Mouse (Mus musculus): ENCODE results near the gene Lrch3. TPM values are rescaled to one million over a fixed set of nuclear protein-coding genes. Genes with fewer than 3 reads are reported as not detected.
A peak's percentile ranks its signal among the peaks of the same experiment; 100 is the strongest.

Lrch3 gene
- polyA plus RNA-seq, 1 experiment, result 56.7 TPM

DNA sequence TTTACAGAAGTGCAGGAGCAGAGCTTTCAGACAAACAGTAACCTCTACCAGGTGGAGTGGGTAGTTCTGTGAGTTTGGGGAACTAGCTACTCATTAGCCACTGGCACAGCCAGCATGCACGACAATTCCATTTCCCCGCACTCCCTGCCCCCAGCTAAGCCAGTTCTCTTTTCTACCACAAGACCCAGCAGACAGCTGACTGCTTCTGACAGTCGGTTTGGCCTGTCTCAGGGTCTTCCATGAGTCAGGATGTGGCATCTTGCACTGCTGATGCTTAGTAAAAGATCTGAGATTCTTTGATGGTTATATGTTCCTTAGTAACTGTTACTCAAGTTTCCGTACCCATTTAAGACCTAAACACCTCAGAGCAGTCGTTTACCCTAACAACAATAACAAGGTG lies 58.6 kb downstream of the Lrch3 start:
- 68% methylated on average over 5 of the region's 5 CpGs for WGBS
- Histone ChIP-seq H3K27ac (ENCODE audit: insufficient read depth, low read length) (no peak overlapping the region), H3K27me3 (ENCODE audit: control insufficient read depth, insufficient read depth, low read length) (no peaks in the 10 kb centered on the region), H3K4me3 (replicated peaks; ENCODE audit: insufficient read depth, low read depth, low read length) (no peak overlapping the region), H3K4me1 (ENCODE audit: control insufficient read depth, insufficient read depth, low read length) (no peaks in the 10 kb centered on the region)
- TF ChIP-seq CTCF (IDR thresholded peaks at IDR 0.05; ENCODE audit: borderline replicate concordance, insufficient read depth, low read depth, low read length) (no peak), POLR2A (IDR thresholded peaks at IDR 0.05; ENCODE audit: borderline replicate concordance, insufficient read depth, low read length) (no peak)
- DNase-seq, result no peak

DNA sequence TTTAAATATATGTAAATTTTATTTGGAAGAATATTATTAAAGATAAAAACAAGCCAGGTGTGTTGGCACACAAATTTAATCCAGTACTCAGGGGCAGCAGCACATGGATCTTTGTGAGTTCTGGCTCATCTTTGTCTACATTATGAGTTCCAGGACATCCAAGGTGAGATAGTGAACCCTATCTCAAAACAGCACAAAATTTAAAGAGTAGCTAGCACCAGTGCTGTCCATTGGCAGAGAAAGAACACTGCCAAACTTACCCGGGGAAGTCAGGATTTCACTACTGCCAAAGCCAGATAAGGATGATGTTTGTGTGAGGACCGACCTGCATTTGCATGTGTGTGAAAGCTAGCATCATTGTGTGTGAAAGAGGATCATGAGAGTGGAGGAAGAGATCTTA lies 59.1 kb downstream of the Lrch3 start:
- no peaks in the 10 kb centered on the region for H3K4me1 ChIP-seq (ENCODE audit: control insufficient read depth, insufficient read depth, low read length)
- no peak overlapping the region for H3K4me3 ChIP-seq (replicated peaks; ENCODE audit: insufficient read depth, low read depth, low read length)
- WGBS, result 64% methylated on average over 2 of the region's 2 CpGs
- H3K27me3 ChIP-seq (ENCODE audit: control insufficient read depth, insufficient read depth, low read length), result no peaks in the 10 kb centered on the region
- DNase-seq, result no peak
- no peak overlapping the region for H3K27ac ChIP-seq (ENCODE audit: insufficient read depth, low read length)
- no peak for TF ChIP-seq POLR2A (IDR thresholded peaks at IDR 0.05; ENCODE audit: borderline replicate concordance, insufficient read depth, low read length)
- TF ChIP-seq CTCF (IDR thresholded peaks at IDR 0.05; ENCODE audit: borderline replicate concordance, insufficient read depth, low read depth, low read length), result no peak

DNA sequence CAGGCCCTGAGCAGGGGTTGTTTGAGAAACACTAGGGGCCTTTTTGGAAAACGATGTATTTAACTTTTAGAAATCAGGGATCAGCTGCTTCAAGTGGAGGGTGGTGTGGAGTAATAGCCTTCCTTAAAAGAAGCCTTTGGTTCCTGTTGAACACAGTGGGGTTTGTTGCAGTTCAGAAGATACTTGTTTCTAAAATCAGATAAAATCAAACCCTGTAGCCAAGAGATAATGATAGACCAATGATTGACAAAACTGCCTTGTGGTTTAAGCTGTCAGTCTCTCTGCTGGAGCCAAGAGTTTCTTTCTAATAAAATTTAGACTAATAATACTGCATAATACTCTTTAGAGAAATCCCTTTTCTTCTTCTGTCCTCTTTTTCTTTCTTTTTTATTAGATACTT lies 66.3 kb downstream of the Lrch3 start:
- 79% methylated on average over 1 of the region's 1 CpGs for WGBS
- Histone ChIP-seq H3K27ac (ENCODE audit: insufficient read depth, low read length) (no peak overlapping the region), H3K27me3 (ENCODE audit: control insufficient read depth, insufficient read depth, low read length) (no peaks in the 10 kb centered on the region), H3K4me1 (ENCODE audit: control insufficient read depth, insufficient read depth, low read length) (no peaks in the 10 kb centered on the region), H3K4me3 (replicated peaks; ENCODE audit: insufficient read depth, low read depth, low read length) (no peak overlapping the region)
- TF ChIP-seq POLR2A (IDR thresholded peaks at IDR 0.05; ENCODE audit: borderline replicate concordance, insufficient read depth, low read length) (no peak), CTCF (IDR thresholded peaks at IDR 0.05; ENCODE audit: borderline replicate concordance, insufficient read depth, low read depth, low read length) (no peak)
- DNase-seq, result no peak

DNA sequence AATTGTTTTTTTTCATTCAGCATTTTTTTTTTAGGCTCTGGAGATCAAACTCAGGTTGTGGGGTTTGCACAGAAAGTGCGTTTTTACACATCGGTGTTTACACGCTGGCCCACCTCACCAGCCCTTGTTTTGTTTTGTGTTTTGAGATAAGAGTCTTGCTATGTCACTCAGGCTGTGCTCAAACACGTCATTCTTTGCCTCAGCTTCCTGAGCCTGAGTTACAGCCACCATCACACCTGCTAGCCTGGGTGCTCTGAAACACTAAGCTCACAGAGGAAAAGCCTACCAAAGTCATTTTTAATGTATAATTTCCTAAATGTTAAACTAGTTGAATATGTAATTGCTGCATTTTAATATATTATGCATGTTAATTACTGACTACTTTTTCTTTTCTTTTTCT lies 67.5 kb downstream of the Lrch3 start:
- H3K27me3 ChIP-seq (ENCODE audit: control insufficient read depth, insufficient read depth, low read length), result no peaks in the 10 kb centered on the region
- TF ChIP-seq POLR2A (IDR thresholded peaks at IDR 0.05; ENCODE audit: borderline replicate concordance, insufficient read depth, low read length) (no peak), CTCF (IDR thresholded peaks at IDR 0.05; ENCODE audit: borderline replicate concordance, insufficient read depth, low read depth, low read length) (no peak)
- DNase-seq, result no peak
- no peaks in the 10 kb centered on the region for H3K4me1 ChIP-seq (ENCODE audit: control insufficient read depth, insufficient read depth, low read length)
- no peak overlapping the region for H3K4me3 ChIP-seq (replicated peaks; ENCODE audit: insufficient read depth, low read depth, low read length)
- no peak overlapping the region for H3K27ac ChIP-seq (ENCODE audit: insufficient read depth, low read length)
- 93% methylated on average over 4 of the region's 4 CpGs for WGBS

DNA sequence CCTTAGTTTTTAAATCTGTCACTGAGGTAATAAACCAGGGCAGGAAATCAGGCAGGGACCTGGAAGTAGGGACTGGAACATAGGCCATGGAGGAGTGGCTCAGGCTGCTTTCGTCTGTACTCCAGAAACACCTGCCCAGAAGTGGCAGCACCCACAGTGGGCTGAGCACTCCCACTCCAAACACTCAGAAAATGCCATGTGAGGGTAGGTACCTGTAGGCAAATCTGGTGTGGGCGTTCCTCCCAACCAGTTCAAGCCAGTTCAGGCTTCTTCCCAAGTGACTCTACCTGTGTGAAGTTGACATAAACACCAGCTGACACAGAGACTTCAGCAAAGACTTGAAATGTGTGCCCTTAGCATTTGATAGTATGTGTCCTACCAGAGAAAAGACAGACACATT lies 70.7 kb downstream of the Lrch3 start:
- Histone ChIP-seq H3K4me3 (replicated peaks; ENCODE audit: insufficient read depth, low read depth, low read length) (no peak overlapping the region), H3K27me3 (ENCODE audit: control insufficient read depth, insufficient read depth, low read length) (no peaks in the 10 kb centered on the region), H3K4me1 (ENCODE audit: control insufficient read depth, insufficient read depth, low read length) (no peaks in the 10 kb centered on the region), H3K27ac (ENCODE audit: insufficient read depth, low read length) (no peak overlapping the region)
- 91% methylated on average over 2 of the region's 2 CpGs for WGBS
- DNase-seq, result no peak
- TF ChIP-seq CTCF (IDR thresholded peaks at IDR 0.05; ENCODE audit: borderline replicate concordance, insufficient read depth, low read depth, low read length) (no peak), POLR2A (IDR thresholded peaks at IDR 0.05; ENCODE audit: borderline replicate concordance, insufficient read depth, low read length) (no peak)

DNA sequence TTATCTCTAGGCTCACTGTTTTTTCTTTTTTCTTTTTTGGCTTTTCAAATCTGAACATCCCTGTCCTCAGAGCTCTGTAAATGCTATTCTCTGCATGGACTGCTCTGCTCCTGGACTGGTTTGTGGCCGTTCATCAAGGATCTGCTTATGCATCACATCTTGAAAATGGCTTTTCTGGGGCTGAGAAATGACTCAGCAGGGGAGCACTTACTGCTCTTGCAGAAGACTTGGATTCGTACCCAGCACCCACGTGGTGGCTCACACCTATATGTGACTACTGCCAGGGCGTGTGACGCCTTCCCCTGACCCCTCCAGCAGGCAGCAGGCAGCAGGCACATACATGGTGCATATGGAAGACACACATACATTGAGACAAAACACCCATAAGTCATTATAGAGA lies 78.3 kb downstream of the Lrch3 start:
- no peak for DNase-seq
- Histone ChIP-seq H3K4me1 (ENCODE audit: control insufficient read depth, insufficient read depth, low read length) (no peaks in the 10 kb centered on the region; the same call in 1 of the 2 replicates), H3K27me3 (ENCODE audit: control insufficient read depth, insufficient read depth, low read length) (no peaks in the 10 kb centered on the region), H3K4me3 (replicated peaks; ENCODE audit: insufficient read depth, low read depth, low read length) (no peak overlapping the region), H3K27ac (ENCODE audit: insufficient read depth, low read length) (no peak overlapping the region)
- WGBS, result 64% methylated on average over 5 of the region's 5 CpGs
- no peak for TF ChIP-seq CTCF (IDR thresholded peaks at IDR 0.05; ENCODE audit: borderline replicate concordance, insufficient read depth, low read depth, low read length)
- no peak for TF ChIP-seq POLR2A (IDR thresholded peaks at IDR 0.05; ENCODE audit: borderline replicate concordance, insufficient read depth, low read length)

DNA sequence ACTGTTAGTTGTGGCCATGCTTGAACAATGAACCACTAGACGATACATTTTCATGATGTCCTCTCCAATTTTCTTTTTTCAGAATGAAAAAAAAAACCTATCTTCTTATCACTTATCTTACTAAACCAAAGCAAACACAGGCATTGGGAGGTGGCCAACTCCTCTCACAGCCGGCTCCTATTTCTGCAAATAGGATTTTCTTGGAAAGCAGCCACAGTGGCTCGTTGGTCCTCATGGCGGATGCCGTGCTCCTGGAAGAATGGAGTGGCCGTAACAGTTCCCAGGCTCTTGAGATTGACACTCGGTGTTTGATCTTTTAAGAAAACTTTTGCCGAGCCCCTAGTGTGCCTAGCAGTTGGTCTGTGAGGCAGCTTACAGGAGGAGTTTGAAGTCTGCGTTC lies 91.3 kb downstream of the Lrch3 start:
- Histone ChIP-seq H3K27me3 (ENCODE audit: control insufficient read depth, insufficient read depth, low read length) (no peaks in the 10 kb centered on the region), H3K27ac (ENCODE audit: insufficient read depth, low read length) (no peak overlapping the region), H3K4me1 (ENCODE audit: control insufficient read depth, insufficient read depth, low read length) (peaks cover 6% of the 10 kb centered on the region), H3K4me3 (replicated peaks; ENCODE audit: insufficient read depth, low read depth, low read length) (no peak overlapping the region)
- TF ChIP-seq POLR2A (IDR thresholded peaks at IDR 0.05; ENCODE audit: borderline replicate concordance, insufficient read depth, low read length) (no peak), CTCF (IDR thresholded peaks at IDR 0.05; ENCODE audit: borderline replicate concordance, insufficient read depth, low read depth, low read length) (no peak)
- WGBS, result 10% methylated on average over 9 of the region's 9 CpGs
- peak; percentile 37 to 67 for DNase-seq

DNA sequence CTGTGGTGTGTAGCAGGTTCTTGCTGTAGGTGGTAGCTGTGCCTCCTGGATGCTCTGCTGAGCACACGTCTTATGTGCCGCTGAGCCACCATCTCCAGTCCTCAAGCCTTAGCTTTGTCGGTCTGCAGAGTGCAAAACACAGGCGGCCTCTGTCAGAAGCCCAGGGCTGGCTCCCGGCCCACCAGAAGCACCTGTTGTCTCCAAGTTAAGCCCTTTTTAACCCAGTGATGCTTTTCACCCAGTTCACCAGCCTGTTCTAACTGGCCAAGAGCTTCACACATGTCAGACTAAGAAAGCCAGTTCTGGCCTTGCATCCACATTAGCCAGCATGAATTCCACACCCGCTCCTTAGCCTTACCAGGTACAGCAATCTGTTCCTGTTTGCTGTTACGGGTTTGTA lies 93.0 kb downstream of the Lrch3 start:
- H3K4me1 ChIP-seq (ENCODE audit: control insufficient read depth, insufficient read depth, low read length), result peaks cover 6% of the 10 kb centered on the region
- no peak overlapping the region for H3K27ac ChIP-seq (ENCODE audit: insufficient read depth, low read length)
- TF ChIP-seq CTCF (IDR thresholded peaks at IDR 0.05; ENCODE audit: borderline replicate concordance, insufficient read depth, low read depth, low read length) (no peak), POLR2A (IDR thresholded peaks at IDR 0.05; ENCODE audit: borderline replicate concordance, insufficient read depth, low read length) (no peak)
- H3K4me3 ChIP-seq (replicated peaks; ENCODE audit: insufficient read depth, low read depth, low read length), result no peak overlapping the region
- peak; percentile 50 to 54 for DNase-seq
- WGBS, result 29% methylated on average over 7 of the region's 7 CpGs
- H3K27me3 ChIP-seq (ENCODE audit: control insufficient read depth, insufficient read depth, low read length), result no peaks in the 10 kb centered on the region
